Mouse (Mus musculus) hindbrain, embryonic 10.5 days (tissue): Measurements from ENCODE around the gene Rdh16f2. TPM values are rescaled to one million over a fixed set of nuclear protein-coding genes. Genes with fewer than 3 reads are reported as not detected.
"Not testable (repeated sequence)": the region's sequence is repeated elsewhere in the genome, so short reads cannot be mapped to it uniquely, and the experiment has no call there.

ENCODE experiments used
- DNase-seq: peaks from one replicate; pipeline ENCODE4 v3.0.0-alpha.2; 2017; ENCODE audit warnings: low spot score
- H3K27ac ChIP-seq: fragments of 300-500 bp; sonication (generic); 2 replicates; pipeline ENCODE4 v1.5.1; 2016; ENCODE audit warnings: mild to moderate bottlenecking, moderate library complexity
- H3K27me3 ChIP-seq: fragments of 300-500 bp; sonication (generic); 2 replicates; pipeline ENCODE4 v1.6.1; 2016; ENCODE audit warnings: mild to moderate bottlenecking; ENCODE audit not compliant: poor library complexity, insufficient read depth, severe bottlenecking
- H3K36me3 ChIP-seq: fragments of 300-500 bp; sonication (generic); 2 replicates; pipeline ENCODE4 v1.6.1; 2016; ENCODE audit warnings: mild to moderate bottlenecking, moderate library complexity
- H3K4me1 ChIP-seq: fragments of 300-500 bp; sonication (generic); replicated peaks from 2 replicates; pipeline ENCODE4 v1.6.1; 2016; ENCODE audit warnings: mild to moderate bottlenecking
- H3K4me3 ChIP-seq: fragments of 300-500 bp; sonication (generic); 2 replicates; pipeline ENCODE4 v1.5.1; 2016; ENCODE audit warnings: mild to moderate bottlenecking, moderate library complexity
- H3K9me3 ChIP-seq: fragments of 300-500 bp; sonication (generic); 2 replicates; pipeline ENCODE4 v1.6.1; 2016; ENCODE audit warnings: mild to moderate bottlenecking, moderate library complexity
- WGBS: fragments of 180-500 bp; shearing (Covaris S2); methylation state at CpG from one replicate; pipeline ENCODE4 v1.1.7; 2016; 5-methylcytosine and 5-hydroxymethylcytosine counted together
- polyA plus RNA-seq: library from polyadenylated mRNA; unstranded; fragments of >200 nt; fragmentation: Nextera tagmentation; extraction: Ambion mirVana; gene quantifications from 2 replicates; pipeline ENCODE4 v1.2.1, GENCODE M21; 2016

The Rdh16f2 gene
- polyA plus RNA-seq, 1 experiment from 2014 or later, result not detected

GRCm38 (mm10) chr10:127897506-127897905 is 31.2 kb downstream of the Rdh16f2 start:
- Histone ChIP-seq H3K4me3 (no peak overlapping the region), H3K4me1 (no peaks in the 10 kb centered on the region), H3K9me3 (no peaks in the 10 kb centered on the region), H3K27ac (no peak overlapping the region), H3K36me3 (no peaks in the 10 kb centered on the region), H3K27me3 (no peaks in the 10 kb centered on the region)
- no peak for DNase-seq
- 80% methylated on average over 3 of the region's 3 CpGs for WGBS

- DNase-seq, result no peak
- Histone ChIP-seq H3K4me3 (no peak within 1 kb of the TSS), H3K9me3 (no peaks in the 10 kb centered on the region), H3K36me3 (no peaks in the 10 kb centered on the region), H3K27ac (no peak within 1 kb of the TSS), H3K27me3 (no peaks in the 10 kb centered on the region), H3K4me1 (no peaks in the 10 kb centered on the region)
- WGBS, result 83% methylated on average over 2 of the region's 2 CpGs
Measured at GRCm38 (mm10) chr10:127898218-127898617, 31.9 kb downstream of the Rdh16f2 start, which contains the start of gene Sdr9c7. Sdr9c7 (plus strand) TSS chr10:127898518.

GRCm38 (mm10) chr10:127899783-127900182 is 33.5 kb downstream of the Rdh16f2 start:
- no peak for DNase-seq
- H3K36me3 ChIP-seq, result no peaks in the 10 kb centered on the region
- H3K4me1 ChIP-seq, result no peaks in the 10 kb centered on the region
- no peaks in the 10 kb centered on the region for H3K9me3 ChIP-seq
- 72% methylated on average over 5 of the region's 5 CpGs for WGBS
- no peaks in the 10 kb centered on the region for H3K27me3 ChIP-seq
- no peak overlapping the region for H3K4me3 ChIP-seq
- no peak overlapping the region for H3K27ac ChIP-seq

GRCm38 (mm10) chr10:127901751-127902150 is 35.5 kb downstream of the Rdh16f2 start:
- no peak for DNase-seq
- no peak overlapping the region for H3K4me3 ChIP-seq
- WGBS, result 88% methylated on average over 4 of the region's 4 CpGs
- H3K27me3 ChIP-seq, result no peaks in the 10 kb centered on the region
- H3K36me3 ChIP-seq, result no peaks in the 10 kb centered on the region
- H3K27ac ChIP-seq, result no peak overlapping the region
- no peaks in the 10 kb centered on the region for H3K4me1 ChIP-seq
- no peaks in the 10 kb centered on the region for H3K9me3 ChIP-seq

- DNase-seq, result no peak
- H3K27ac ChIP-seq, result no peak overlapping the region
- WGBS, result 72% methylated on average over 1 of the region's 1 CpGs
- no peaks in the 10 kb centered on the region for H3K9me3 ChIP-seq
- H3K27me3 ChIP-seq, result no peaks in the 10 kb centered on the region
- H3K36me3 ChIP-seq, result no peaks in the 10 kb centered on the region
- H3K4me3 ChIP-seq, result no peak overlapping the region
- no peaks in the 10 kb centered on the region for H3K4me1 ChIP-seq
Measured at GRCm38 (mm10) chr10:127903116-127903515, 36.8 kb downstream of the Rdh16f2 start.

GRCm38 (mm10) chr10:127904718-127905446 is 38.6 kb downstream of the Rdh16f2 start:
- no peak for DNase-seq
- no peaks in the 10 kb centered on the region for H3K27me3 ChIP-seq
- 83% methylated on average over 7 of the region's 7 CpGs for WGBS

GRCm38 (mm10) chr10:127906138-127906537 is 39.9 kb downstream of the Rdh16f2 start:
- H3K9me3 ChIP-seq, result no peaks in the 10 kb centered on the region
- H3K4me1 ChIP-seq, result no peaks in the 10 kb centered on the region
- no peak for DNase-seq
- no peaks in the 10 kb centered on the region for H3K36me3 ChIP-seq
- 58% methylated on average over 2 of the region's 2 CpGs for WGBS
- H3K27me3 ChIP-seq, result no peaks in the 10 kb centered on the region
- no peak overlapping the region for H3K27ac ChIP-seq
- no peak overlapping the region for H3K4me3 ChIP-seq

More at GRCm38 (mm10) chr10:127904718-127905446, 38.6 kb downstream of the Rdh16f2 start:
- Histone ChIP-seq H3K36me3 (no peaks in the 10 kb centered on the region), H3K27ac (no peak overlapping the region), H3K4me3 (no peak overlapping the region), H3K4me1 (no peaks in the 10 kb centered on the region), H3K9me3 (no peaks in the 10 kb centered on the region)

GRCm38 (mm10) chr10:127907386-127907951 is 41.2 kb downstream of the Rdh16f2 start:
- no peak overlapping the region for H3K27ac ChIP-seq
- no peaks in the 10 kb centered on the region for H3K27me3 ChIP-seq
- no peaks in the 10 kb centered on the region for H3K9me3 ChIP-seq
- H3K36me3 ChIP-seq, result no peaks in the 10 kb centered on the region
- no peak overlapping the region for H3K4me3 ChIP-seq
- H3K4me1 ChIP-seq, result no peaks in the 10 kb centered on the region
- no peak for DNase-seq

- DNase-seq, result no peak
- no peaks in the 10 kb centered on the region for H3K9me3 ChIP-seq
- no peaks in the 10 kb centered on the region for H3K4me1 ChIP-seq
- H3K4me3 ChIP-seq, result no peak overlapping the region
- no peaks in the 10 kb centered on the region for H3K36me3 ChIP-seq
- no peaks in the 10 kb centered on the region for H3K27me3 ChIP-seq
- 91% methylated on average over 1 of the region's 1 CpGs for WGBS
- no peak overlapping the region for H3K27ac ChIP-seq
Measured at GRCm38 (mm10) chr10:127915578-127915977, 49.3 kb downstream of the Rdh16f2 start.

GRCm38 (mm10) chr10:127917183-127917582 is 50.9 kb downstream of the Rdh16f2 start:
- H3K36me3 ChIP-seq, DNase-seq: not testable (repeated sequence)

GRCm38 (mm10) chr10:127917651-127918050 is 51.4 kb downstream of the Rdh16f2 start:
- Histone ChIP-seq H3K9me3 (no peaks in the 10 kb centered on the region), H3K27ac (no peak overlapping the region), H3K27me3 (no peaks in the 10 kb centered on the region), H3K36me3 (no peaks in the 10 kb centered on the region), H3K4me3 (no peak overlapping the region), H3K4me1 (no peaks in the 10 kb centered on the region)
- 94% methylated on average over 5 of the region's 5 CpGs for WGBS
- DNase-seq, result no peak

More at GRCm38 (mm10) chr10:127917183-127917582, 50.9 kb downstream of the Rdh16f2 start:
- not testable (repeated sequence) for H3K4me1 ChIP-seq, H3K4me3 ChIP-seq, H3K27ac ChIP-seq, H3K9me3 ChIP-seq, H3K27me3 ChIP-seq
- WGBS, result 89% methylated on average over 3 of the region's 3 CpGs

GRCm38 (mm10) chr10:127922241-127922640 is 56.0 kb downstream of the Rdh16f2 start:
- no peaks in the 10 kb centered on the region for H3K36me3 ChIP-seq
- DNase-seq, result no peak
- 0 out of 2 replicates have a peak, but pooled peaks cover 6% of the 10 kb centered on the region for H3K4me1 ChIP-seq
- no peaks in the 10 kb centered on the region for H3K27me3 ChIP-seq
- no peaks in the 10 kb centered on the region for H3K9me3 ChIP-seq
- H3K27ac ChIP-seq, result no peak overlapping the region
- 78% methylated on average over 1 of the region's 1 CpGs for WGBS
- no peak overlapping the region for H3K4me3 ChIP-seq

- Histone ChIP-seq H3K9me3 (no peaks in the 10 kb centered on the region), H3K27me3 (no peaks in the 10 kb centered on the region), H3K4me3 (no peak overlapping the region), H3K4me1 (0 out of 2 replicates have a peak, but pooled peaks cover 6% of the 10 kb centered on the region), H3K36me3 (no peaks in the 10 kb centered on the region), H3K27ac (no peak overlapping the region)
- no peak for DNase-seq
- 89% methylated on average over 8 of the region's 8 CpGs for WGBS
Measured at GRCm38 (mm10) chr10:127923024-127923423, 56.8 kb downstream of the Rdh16f2 start.
